8 mouse cellular contexts compared by ENCODE assay signal in genomic region chr9:88482230-88482828, GRCm38 (mm10). TPM values are rescaled to one million over a fixed set of nuclear protein-coding genes. Genes with fewer than 3 reads are reported as not detected.
DNase-seq lines count a peak whose midpoint lies in the region; ATAC-seq and TF ChIP-seq lines count a peak whose summit lies in the region.
"Not testable (repeated sequence)": the region's sequence is repeated elsewhere in the genome, so short reads cannot be mapped to it uniquely, and the experiment has no call there.

Syncrip (minus strand) TSS chr9:88482574.

- H3K27ac ChIP-seq in forebrain, embryonic 10.5 days, result peak within 1 kb of the TSS; percentile 99
- H3K27ac ChIP-seq in heart, embryonic 15.5 days, result peak within 1 kb of the TSS; percentile 100
- H3K27ac ChIP-seq in liver, embryonic 14.5 days, result peak within 1 kb of the TSS; percentile 78
- peak within 1 kb of the TSS; percentile 99 for H3K27ac ChIP-seq in neural tube, embryonic 11.5 days (ENCODE audit: low read depth, low read length)
- H3K27ac ChIP-seq in stomach, postnatal 0 days (replicated peaks), result peak within 1 kb of the TSS; percentile 99

- H3K27me3 ChIP-seq in forebrain, embryonic 10.5 days (ENCODE audit: poor library complexity, severe bottlenecking); heart, embryonic 15.5 days; liver, embryonic 14.5 days (ENCODE audit: control insufficient read depth, insufficient read depth, low read length); neural tube, embryonic 11.5 days (ENCODE audit: control insufficient read depth, insufficient read depth, low read length); stomach, postnatal 0 days (ENCODE audit: control insufficient read depth, insufficient read depth, low read length): not testable (repeated sequence)

- H3K4me2 ChIP-seq in heart, embryonic 15.5 days, result peak within 1 kb of the TSS; percentile 69
- peak within 1 kb of the TSS; percentile 97 for H3K4me2 ChIP-seq in liver, embryonic 14.5 days (ENCODE audit: low read depth)
- peak within 1 kb of the TSS; percentile 73 for H3K4me2 ChIP-seq in neural tube, embryonic 11.5 days (ENCODE audit: low read depth)
- peak within 1 kb of the TSS; percentile 89 for H3K4me2 ChIP-seq in stomach, postnatal 0 days (replicated peaks; ENCODE audit: low read depth)

- peak within 1 kb of the TSS; percentile 98 for H3K9ac ChIP-seq in heart, embryonic 15.5 days
- H3K9ac ChIP-seq in liver, embryonic 14.5 days (replicated peaks), result peak within 1 kb of the TSS; percentile 95
- H3K9ac ChIP-seq in neural tube, embryonic 11.5 days (ENCODE audit: low read length), result peak within 1 kb of the TSS; percentile 99
- peak within 1 kb of the TSS; percentile 93 for H3K9ac ChIP-seq in stomach, postnatal 0 days (ENCODE audit: low read length)

- DNase-seq in c-Kit-negative CD71-positive TER-119-positive erythroid progenitor cells, embryonic 14.5 days (ENCODE audit: low read depth, low spot score), result peak; percentile 72
- peak; percentile 97 for DNase-seq in forebrain, embryonic 10.5 days (ENCODE audit: extremely low spot score, low spot score)
- DNase-seq in kidney, postnatal 25 days, result peak; percentile 89 to 96
- peak; percentile 80 to 85 (median 84) for DNase-seq in liver, embryonic 14.5 days (ENCODE audit: low read depth in 3 of 3, low spot score in 3 of 3)
- peak; percentile 98 for DNase-seq in neural tube, embryonic 11.5 days (ENCODE audit: low spot score)
- peak; percentile 99 for DNase-seq in stomach, postnatal 0 days (ENCODE audit: low spot score)

- not testable (repeated sequence) for TF ChIP-seq EP300 in liver, embryonic 14.5 days (IDR thresholded peaks at IDR 0.05; ENCODE audit: low read depth); stomach, postnatal 0 days (optimal IDR thresholded peaks at IDR 0.05)

- peaks cover 30% of the 10 kb centered on the region for H3K36me3 ChIP-seq in forebrain, embryonic 10.5 days (replicated peaks)
- not testable (repeated sequence) for H3K36me3 ChIP-seq in heart, embryonic 15.5 days; neural tube, embryonic 11.5 days (ENCODE audit: control insufficient read depth, insufficient read depth, low read length); stomach, postnatal 0 days (ENCODE audit: control insufficient read depth, insufficient read depth, low read length)
- H3K36me3 ChIP-seq in liver, embryonic 14.5 days (replicated peaks; ENCODE audit: control insufficient read depth, insufficient read depth, low read depth), result peaks cover 22% of the 10 kb centered on the region

- under 1% methylated on average over 59 of the region's 68 CpGs for WGBS in forebrain, embryonic 10.5 days
- WGBS in heart, embryonic 15.5 days, result under 1% methylated on average over 43 of the region's 68 CpGs
- WGBS in liver, embryonic 14.5 days (ENCODE audit: insufficient replicate concordance), result under 1% methylated on average over 48 of the region's 68 CpGs
- WGBS in neural tube, embryonic 11.5 days, result 2% methylated on average over 15 of the region's 68 CpGs
- 1% methylated on average over 35 of the region's 68 CpGs for whole genome bisulfite sequencing in stomach, postnatal 0 days

- H3K4me1 ChIP-seq in forebrain, embryonic 10.5 days, result peaks cover 33% of the 10 kb centered on the region
- peaks cover 21% of the 10 kb centered on the region for H3K4me1 ChIP-seq in heart, embryonic 15.5 days (replicated peaks)
- H3K4me1 ChIP-seq in liver, embryonic 14.5 days (replicated peaks; ENCODE audit: control insufficient read depth in 2 of 2, insufficient read depth in 2 of 2, low read length in 1 of 2); neural tube, embryonic 11.5 days (ENCODE audit: control insufficient read depth, insufficient read depth, low read length); stomach, postnatal 0 days (replicated peaks; ENCODE audit: control insufficient read depth, insufficient read depth): not testable (repeated sequence)

- H3K4me3 ChIP-seq in forebrain, embryonic 10.5 days, result peak within 1 kb of the TSS; percentile 99
- peak within 1 kb of the TSS; percentile 99 for H3K4me3 ChIP-seq in heart, embryonic 15.5 days
- peak within 1 kb of the TSS; percentile 87 to 94 for H3K4me3 ChIP-seq in liver, embryonic 14.5 days (ENCODE audit: insufficient read depth in 1 of 2, low read depth in 2 of 2, low read length in 2 of 2)
- peak within 1 kb of the TSS; percentile 100 for H3K4me3 ChIP-seq in neural tube, embryonic 11.5 days (ENCODE audit: low read depth, low read length)
- H3K4me3 ChIP-seq in stomach, postnatal 0 days (ENCODE audit: low read depth, low read length), result peak within 1 kb of the TSS; percentile 94

- not testable (repeated sequence) for TF ChIP-seq CTCF in liver, embryonic 14.5 days (IDR thresholded peaks at IDR 0.05; ENCODE audit: low read depth); stomach, postnatal 0 days (IDR thresholded peaks at IDR 0.05; ENCODE audit: low read depth)

- not testable (repeated sequence) for H3K9me3 ChIP-seq in forebrain, embryonic 10.5 days; heart, embryonic 15.5 days (replicated peaks); liver, embryonic 14.5 days (ENCODE audit: control insufficient read depth, low read length); neural tube, embryonic 11.5 days (ENCODE audit: control insufficient read depth, low read length); stomach, postnatal 0 days (ENCODE audit: control insufficient read depth, low read length)

- ATAC-seq in CD4-positive, CD25-positive, alpha-beta regulatory T cell, adult 4 months, result peak; percentile 81
- peak; percentile 94 for ATAC-seq in heart, embryonic 15.5 days (replicated peaks; ENCODE audit: insufficient number of reproducible peaks, insufficient read depth, low FRiP score, low read depth)
- ATAC-seq in liver, embryonic 14.5 days (ENCODE audit: insufficient read depth), result peak; percentile 88
- ATAC-seq in neural tube, embryonic 11.5 days (ENCODE audit: insufficient read depth, low FRiP score, low TSS enrichment), result peak; percentile 93
- ATAC-seq in stomach, postnatal 0 days (ENCODE audit: low FRiP score, low TSS enrichment), result peak; percentile 94

RNA-seq across cellular contexts. Expression of gene Syncrip, which starts in this region (rescaled TPM):
- polyA plus RNA-seq in CD4-positive, CD25-positive, alpha-beta regulatory T cell, adult 4 months (2017; shearing (Covaris generic)), result 100 to 1,000 TPM in 1 of 2 experiments, 10 to 100 TPM in 1; 96.0 to 101 TPM
- polyA plus RNA-seq in forebrain, embryonic 10.5 days (2016; fragmentation: Nextera tagmentation; extraction: Ambion mirVana), result 139 and 142 TPM in 2 replicates
- 51.5 and 52.1 TPM in 2 replicates for polyA plus RNA-seq in heart, embryonic 15.5 days (2015; fragmentation: Nextera tagmentation; extraction: Ambion mirVana)
- 10.7 and 24.3 TPM in 2 replicates for polyA plus RNA-seq in liver, embryonic 14.5 days (2012; rRNA removed)
- 47.0 and 53.4 TPM in 2 replicates for polyA plus RNA-seq in liver, embryonic 14.5 days (2014; fragmentation: Nextera tagmentation; extraction: Ambion mirVana)
- polyA plus RNA-seq in neural tube, embryonic 11.5 days (2014; fragmentation: Nextera tagmentation; extraction: Ambion mirVana), result 124 and 132 TPM in 2 replicates
- polyA plus RNA-seq in stomach, postnatal 0 days (2015; fragmentation: Nextera tagmentation; extraction: Ambion mirVana), result 38.8 and 51.7 TPM in 2 replicates

Comparison
In these comparisons a context has a peak if more than half of its experiments do, and no peak if none do; other contexts are left out.
1. Peak in every context shown above with its lines: DNase-seq, ATAC-seq, H3K4me3 ChIP-seq and H3K27ac ChIP-seq.